Mouse (Mus musculus) ES-E14 (cell line): ENCODE data around the gene Fam129c.

Experiments
- HCFC1 ChIP-seq: IDR thresholded peaks from 2 replicates; pipeline ENCODE4 v1.6.1; 2012; ENCODE audit warnings: low read length, inconsistent platforms, borderline replicate concordance; ENCODE audit not compliant: insufficient read depth
- ZC3H11A ChIP-seq: IDR thresholded peaks from 2 replicates; pipeline ENCODE4 v1.6.1; 2012; ENCODE audit warnings: low read depth, mild to moderate bottlenecking, inconsistent platforms, low read length, borderline replicate concordance

- TF ChIP-seq ZC3H11A: no peak
- TF ChIP-seq HCFC1: no peak
Measured at GRCm38 (mm10) chr8:71575020-71575419, 22.4 kb upstream of the Fam129c start.
